Mouse (Mus musculus): Measurements from ENCODE around the gene Slc26a3. TPM values are rescaled to one million over a fixed set of nuclear protein-coding genes. Genes with fewer than 3 reads are reported as not detected.
A peak's percentile ranks its signal among the peaks of the same experiment; 100 is the strongest.
"Not testable (repeated sequence)": the region's sequence is repeated elsewhere in the genome, so short reads cannot be mapped to it uniquely, and the experiment has no call there.

The Slc26a3 gene
- total RNA-seq, 4 experiments from 2014 or later: 0.15 to 0.23 (median 0.18) TPM; not detected in 1

GRCm38 (mm10) chr12:31421901-31422574, 31.4 kb downstream of the Slc26a3 start:
- no peak for DNase-seq (ENCODE audit: low spot score in 2 of 2)

- DNase-seq (ENCODE audit: low spot score in 2 of 2): no peak
Observed at GRCm38 (mm10) chr12:31437791-31438190, 47.1 kb downstream of the Slc26a3 start.

- DNase-seq (ENCODE audit: low spot score in 2 of 2): no peak
Observed at GRCm38 (mm10) chr12:31439612-31440011, 48.9 kb downstream of the Slc26a3 start.

GRCm38 (mm10) chr12:31444131-31444546, 53.5 kb downstream of the Slc26a3 start:
- DNase-seq (ENCODE audit: low spot score in 2 of 2): no peak

GRCm38 (mm10) chr12:31444827-31445226, 54.2 kb downstream of the Slc26a3 start:
- no peak for DNase-seq (ENCODE audit: low spot score in 2 of 2)

- no peak for DNase-seq (ENCODE audit: low spot score in 2 of 2)
Observed at GRCm38 (mm10) chr12:31449341-31449740, 58.7 kb downstream of the Slc26a3 start.

- DNase-seq (ENCODE audit: low spot score in 2 of 2): no peak
Observed at GRCm38 (mm10) chr12:31456271-31456670, 65.6 kb downstream of the Slc26a3 start.

GRCm38 (mm10) chr12:31458474-31458873, 67.8 kb downstream of the Slc26a3 start:
- DNase-seq (ENCODE audit: low spot score in 2 of 2): no peak

- not testable (repeated sequence) for DNase-seq (ENCODE audit: low spot score in 2 of 2)
Observed at GRCm38 (mm10) chr12:31460270-31460669, 69.6 kb downstream of the Slc26a3 start.

- no peak for DNase-seq (ENCODE audit: low spot score in 2 of 2)
Observed at GRCm38 (mm10) chr12:31461371-31461770, 70.7 kb downstream of the Slc26a3 start.

- DNase-seq (ENCODE audit: low spot score in 2 of 2): no peak
Observed at GRCm38 (mm10) chr12:31462615-31463014, 71.9 kb downstream of the Slc26a3 start.

GRCm38 (mm10) chr12:31478182-31478581, 87.5 kb downstream of the Slc26a3 start:
- DNase-seq (ENCODE audit: low spot score in 2 of 2): not testable (repeated sequence)

- no peak for DNase-seq (ENCODE audit: low spot score in 2 of 2)
Observed at GRCm38 (mm10) chr12:31486431-31486830, 95.8 kb downstream of the Slc26a3 start.

- DNase-seq (ENCODE audit: low spot score in 2 of 2): peak in 1 of 2 experiments; percentile 13
Observed at GRCm38 (mm10) chr12:31498936-31499313, 108.3 kb downstream of the Slc26a3 start.

- DNase-seq (ENCODE audit: low spot score in 2 of 2): peak; percentile 91 to 93
Observed at GRCm38 (mm10) chr12:31499314-31500131, 108.9 kb downstream of the Slc26a3 start, which contains the start of gene Cbll1. Gene Cbll1, minus strand, starts transcription at chr12:31499616.

- DNase-seq (ENCODE audit: low spot score in 2 of 2): no peak
Observed at GRCm38 (mm10) chr12:31500196-31500595, 109.5 kb downstream of the Slc26a3 start.

- DNase-seq (ENCODE audit: low spot score in 2 of 2): no peak
Observed at GRCm38 (mm10) chr12:31501266-31501665, 110.6 kb downstream of the Slc26a3 start.

GRCm38 (mm10) chr12:31503211-31503610, 112.5 kb downstream of the Slc26a3 start:
- DNase-seq (ENCODE audit: low spot score in 2 of 2): no peak

- DNase-seq (ENCODE audit: low spot score in 2 of 2): no peak
Observed at GRCm38 (mm10) chr12:31507718-31508364, 117.2 kb downstream of the Slc26a3 start.

- DNase-seq (ENCODE audit: low spot score in 2 of 2): no peak
Observed at GRCm38 (mm10) chr12:31508496-31508895, 117.8 kb downstream of the Slc26a3 start.

- no peak for DNase-seq (ENCODE audit: low spot score in 2 of 2)
Observed at GRCm38 (mm10) chr12:31511218-31511617, 120.5 kb downstream of the Slc26a3 start.
